Mouse (Mus musculus) ES-E14 (cell line): ENCODE results near the gene Slc24a5. TPM values are rescaled to one million over a fixed set of nuclear protein-coding genes. Genes with fewer than 3 reads are reported as not detected.

ENCODE experiments used
- DNase-seq: peaks from one replicate; pipeline ENCODE4 v3.0.0-alpha.2; 2013; ENCODE audit warnings: low read depth, low spot score
- H3K27ac ChIP-seq: 2 replicates; pipeline ENCODE4 v1.5.1; 2012; ENCODE audit warnings: low read depth, mild to moderate bottlenecking, low read length, moderate library complexity, mixed read lengths; ENCODE audit not compliant: poor library complexity, insufficient read depth, severe bottlenecking
- H3K36me3 ChIP-seq: 2 replicates; pipeline ENCODE4 v1.6.1; 2012; ENCODE audit warnings: mild to moderate bottlenecking, low read length, moderate library complexity, mixed read lengths; ENCODE audit not compliant: control insufficient read depth, poor library complexity, insufficient read depth, severe bottlenecking
- H3K4me1 ChIP-seq, 2 experiments: fragments of 150-350 bp in 1 of 2; sonication (generic) in 1 of 2; 2 replicates each; pipeline ENCODE4 v1.6.1; 2012; ENCODE audit warnings: low read length in 2 of 2, mild to moderate bottlenecking in 1 of 2, mixed read lengths in 1 of 2; ENCODE audit not compliant: control insufficient read depth in 2 of 2, insufficient read depth in 2 of 2, poor library complexity in 1 of 2
- H3K4me3 ChIP-seq, 2 experiments: fragments of 150-350 bp in 1 of 2; sonication (generic) in 1 of 2; 2 replicates each; pipeline ENCODE4 v1.5.1; 2012; ENCODE audit warnings: low read length in 2 of 2, low read depth in 1 of 2, mild to moderate bottlenecking in 1 of 2, mixed read lengths in 1 of 2; ENCODE audit not compliant: insufficient read depth in 1 of 2, poor library complexity in 1 of 2, severe bottlenecking in 1 of 2
- H3K9ac ChIP-seq: 2 replicates; pipeline ENCODE4 v1.6.1; 2012; ENCODE audit warnings: low read depth, mild to moderate bottlenecking, low read length, mixed read lengths; ENCODE audit not compliant: poor library complexity, insufficient read depth, severe bottlenecking
- H3K9me3 ChIP-seq: fragments of 150-350 bp; sonication (generic); 2 replicates; pipeline ENCODE4 v1.6.1; 2012; ENCODE audit warnings: low read depth, mild to moderate bottlenecking, low read length; ENCODE audit not compliant: control insufficient read depth, insufficient read depth
- CHD2 ChIP-seq: IDR thresholded peaks from 2 replicates; pipeline ENCODE4 v1.6.1; 2014; ENCODE audit warnings: mild to moderate bottlenecking, low read depth, low read length, inconsistent platforms
- HCFC1 ChIP-seq: IDR thresholded peaks from 2 replicates; pipeline ENCODE4 v1.6.1; 2012; ENCODE audit warnings: low read length, inconsistent platforms, borderline replicate concordance; ENCODE audit not compliant: insufficient read depth
- MAFK ChIP-seq: IDR thresholded peaks from 2 replicates; pipeline ENCODE4 v1.6.1; 2014; ENCODE audit warnings: mild to moderate bottlenecking, low read depth, low read length, inconsistent platforms; ENCODE audit not compliant: insufficient read depth
- ZC3H11A ChIP-seq: IDR thresholded peaks from 2 replicates; pipeline ENCODE4 v1.6.1; 2012; ENCODE audit warnings: low read depth, mild to moderate bottlenecking, inconsistent platforms, low read length, borderline replicate concordance
- ZNF384 ChIP-seq: IDR thresholded peaks from 2 replicates; pipeline ENCODE4 v1.6.1; 2012; ENCODE audit warnings: low read depth, low read length, inconsistent platforms
- in situ Hi-C, 2 experiments: fragments of 600-800 bp; cut with MboI; formaldehyde crosslinking; loops; one replicate each; pipeline ENCODE4 v1.15.1; 2025; ENCODE audit warnings: low sequenced_read_pairs in 2 of 2, inconsistent platforms in 1 of 2; ENCODE audit not compliant: unreplicated experiment in 2 of 2
- total RNA-seq: library from RNA; depleted of rRNA; stranded (reverse); fragments of 300-350 nt; gene quantifications from 2 replicates; pipeline ENCODE4 v1.2.3, GENCODE M21; 2012

Slc24a5 gene
- total RNA-seq, 1 experiment = 1.7 TPM

DNA sequence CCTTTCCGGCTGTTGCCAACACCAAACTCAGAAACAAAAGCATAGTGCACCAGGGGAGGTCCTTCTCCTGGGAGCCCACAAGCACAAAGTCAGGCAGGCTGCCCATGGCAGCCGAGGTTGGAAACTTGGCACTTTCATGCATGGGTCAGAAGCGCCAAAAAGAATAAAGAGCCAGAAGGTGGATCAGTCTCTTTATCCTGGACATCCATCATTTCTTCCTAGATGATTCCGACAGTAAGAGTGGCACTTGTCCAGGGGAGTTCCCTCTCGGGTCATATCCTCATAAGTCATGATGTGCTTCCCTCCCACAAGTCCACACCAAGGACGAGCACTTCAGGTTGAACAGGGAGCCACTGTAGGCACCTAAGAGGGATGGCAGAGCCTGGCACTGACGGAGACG lies 36.8 kb upstream of the Slc24a5 start:
- no peaks in the 10 kb centered on the region for H3K4me1 ChIP-seq
- no peak overlapping the region for H3K27ac ChIP-seq
- in situ Hi-C loops = no loop called here
- no peak overlapping the region for H3K9ac ChIP-seq
- TF ChIP-seq CHD2 (no peak), ZC3H11A (no peak), MAFK (no peak), HCFC1 (no peak), ZNF384 (no peak)
- H3K36me3 ChIP-seq = no peaks in the 10 kb centered on the region
- no peak overlapping the region for H3K4me3 ChIP-seq
- DNase-seq = no peak
- no peaks in the 10 kb centered on the region for H3K9me3 ChIP-seq

DNA sequence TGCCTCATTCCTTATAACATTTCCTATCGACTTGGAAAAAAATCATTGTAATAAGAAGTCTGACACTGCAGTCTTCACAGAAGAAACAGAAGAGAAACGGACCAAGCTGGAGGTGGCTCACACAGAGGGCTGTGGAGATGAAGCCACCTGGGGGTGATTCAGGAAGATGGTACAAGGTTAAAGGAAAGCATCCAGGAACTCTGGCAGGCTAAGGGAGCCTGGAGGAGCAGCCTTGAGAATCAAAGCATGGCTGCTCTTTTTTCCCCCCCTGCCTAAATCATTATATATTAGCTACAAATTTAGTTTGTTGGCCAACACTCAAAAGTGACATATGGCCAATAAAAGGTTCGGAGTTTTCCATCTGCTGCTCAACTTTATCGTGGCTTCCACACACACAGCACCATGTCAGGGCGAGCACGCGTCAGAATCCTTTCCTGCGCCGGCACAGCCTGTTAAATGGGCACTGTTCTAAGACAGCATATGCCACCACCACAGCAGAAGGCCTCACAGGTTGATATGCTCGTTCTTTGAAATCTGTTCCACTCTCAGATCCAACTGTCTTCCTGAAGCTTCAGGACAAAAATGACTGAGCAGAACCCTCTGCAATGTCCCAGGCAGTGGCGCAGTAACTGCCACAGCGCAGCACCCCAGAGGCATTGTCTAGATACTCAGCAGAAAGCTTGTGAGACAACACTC lies 36.2 kb upstream of the Slc24a5 start:
- H3K4me1 ChIP-seq = no peaks in the 10 kb centered on the region
- DNase-seq = no peak
- H3K27ac ChIP-seq = no peak overlapping the region
- TF ChIP-seq MAFK (no peak), HCFC1 (no peak), ZNF384 (no peak), CHD2 (no peak), ZC3H11A (no peak)
- no peak overlapping the region for H3K9ac ChIP-seq
- in situ Hi-C loops = no loop called here
- H3K4me3 ChIP-seq = no peak overlapping the region
- no peaks in the 10 kb centered on the region for H3K9me3 ChIP-seq
- no peaks in the 10 kb centered on the region for H3K36me3 ChIP-seq

DNA sequence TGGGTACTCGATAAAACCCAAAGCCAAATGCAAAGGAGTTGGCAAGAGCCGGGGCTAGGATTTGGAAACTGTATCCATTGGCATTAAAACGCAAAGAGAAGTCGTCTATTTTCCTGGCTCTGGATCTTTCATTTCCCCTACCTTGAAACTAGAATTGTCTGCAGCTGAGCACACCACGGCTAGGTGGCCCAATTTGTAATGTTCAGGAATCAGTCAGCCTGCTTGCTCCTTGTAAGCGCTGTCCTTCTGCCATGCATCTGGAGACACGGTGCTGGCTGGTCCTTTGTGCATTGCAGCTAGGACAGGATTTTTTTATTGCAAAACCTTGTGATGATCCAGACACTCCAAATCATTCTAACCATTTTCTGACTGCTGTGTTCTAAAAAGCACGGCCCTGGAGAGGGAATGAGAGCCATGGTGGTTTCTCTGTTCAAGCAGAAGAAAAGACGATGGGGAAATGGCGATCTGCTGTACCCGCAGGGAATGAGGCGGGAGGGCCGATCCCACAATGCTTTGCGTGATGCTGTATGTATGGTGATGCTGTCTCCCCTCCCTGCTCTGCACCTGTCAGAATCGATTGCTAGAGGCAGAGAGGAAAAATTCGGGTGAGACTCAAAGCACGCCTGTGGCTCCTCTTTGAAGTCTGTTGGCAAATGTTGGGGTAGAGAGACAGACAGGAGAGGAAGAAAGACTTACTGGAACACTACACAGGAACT lies 35.5 kb upstream of the Slc24a5 start:
- Histone ChIP-seq H3K9ac (no peak overlapping the region), H3K27ac (no peak overlapping the region), H3K36me3 (no peaks in the 10 kb centered on the region), H3K4me3 (peak overlapping the region in 1 of 2 experiments; percentile 16; a peak in 2 of 4 replicates), H3K4me1 (no peaks in the 10 kb centered on the region), H3K9me3 (no peaks in the 10 kb centered on the region)
- peak; percentile 19 for DNase-seq
- in situ Hi-C loops = no loop called here
- TF ChIP-seq CHD2 = no peak

DNA sequence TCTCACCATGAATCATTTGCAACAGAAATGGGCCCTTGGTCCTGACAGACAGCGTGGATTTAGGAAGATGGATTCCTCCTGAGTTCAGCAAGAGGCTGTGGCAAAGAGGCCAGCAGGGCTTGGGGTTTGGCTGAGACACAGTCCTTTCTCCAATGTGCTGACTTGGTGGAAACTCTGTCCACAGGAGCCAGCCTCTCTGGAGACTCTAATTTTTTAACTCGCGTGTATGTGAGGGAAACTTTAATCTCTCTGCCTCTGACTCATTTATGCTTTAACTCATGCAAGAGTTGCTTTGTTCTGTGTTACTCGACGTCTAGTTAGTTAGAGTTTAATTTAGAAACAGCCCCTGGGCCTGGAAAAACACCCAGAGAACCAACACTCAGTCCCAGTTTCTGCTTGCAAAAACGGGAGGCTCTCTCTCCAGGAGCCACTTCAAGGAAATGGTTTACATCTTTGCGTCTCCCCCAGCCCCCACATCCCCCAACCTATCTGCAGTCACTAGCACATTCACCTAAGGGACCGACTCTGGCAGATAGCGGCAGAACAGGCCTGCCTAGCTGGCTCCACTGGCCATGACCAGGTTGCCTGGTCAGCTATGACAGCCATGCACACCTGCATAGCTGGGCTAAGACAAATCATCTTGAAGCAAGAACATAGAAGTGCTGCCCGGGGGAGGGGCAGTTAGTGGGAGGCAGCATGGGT lies 34.7 kb upstream of the Slc24a5 start:
- TF ChIP-seq HCFC1 (no peak), ZC3H11A (no peak), ZNF384 (no peak)
- H3K4me3 ChIP-seq = no peak overlapping the region
- H3K27ac ChIP-seq = no peak overlapping the region
- no peaks in the 10 kb centered on the region for H3K9me3 ChIP-seq
- no peak for DNase-seq
- in situ Hi-C loops = no loop called here
- H3K36me3 ChIP-seq = no peaks in the 10 kb centered on the region
- H3K4me1 ChIP-seq = no peaks in the 10 kb centered on the region
- no peak overlapping the region for H3K9ac ChIP-seq
